Mouse (Mus musculus) limb, embryonic 13.5 days (tissue): ENCODE results near the gene St6galnac6. TPM values are rescaled to one million over a fixed set of nuclear protein-coding genes. Genes with fewer than 3 reads are reported as not detected.

Source experiments
- ATAC-seq: fragments of 200-750 bp; cut with Nextera tagmentation; 2 replicates; pipeline ENCODE4 v1.8.0; 2017; ENCODE audit warnings: low read depth, moderate number of reproducible peaks, moderate TSS enrichment; ENCODE audit not compliant: low FRiP score
- H3K27ac ChIP-seq: fragments of 300-500 bp; sonication (generic); 2 replicates; pipeline ENCODE4 v1.5.1; 2015; ENCODE audit warnings: inconsistent platforms, mild to moderate bottlenecking, moderate library complexity
- H3K27me3 ChIP-seq: fragments of 300-500 bp; sonication (generic); 2 replicates; pipeline ENCODE4 v1.6.1; 2015; ENCODE audit warnings: mild to moderate bottlenecking, inconsistent platforms
- H3K36me3 ChIP-seq: fragments of 300-500 bp; sonication (generic); 2 replicates; pipeline ENCODE4 v1.6.1; 2015; ENCODE audit warnings: inconsistent platforms, mild to moderate bottlenecking, moderate library complexity
- H3K4me1 ChIP-seq: fragments of 300-500 bp; sonication (generic); 2 replicates; pipeline ENCODE4 v1.6.1; 2015; ENCODE audit warnings: inconsistent platforms
- H3K4me2 ChIP-seq: fragments of 300-500 bp; sonication (generic); replicated peaks from 2 replicates; pipeline ENCODE4 v1.6.1; 2015; ENCODE audit warnings: inconsistent platforms, mild to moderate bottlenecking, moderate library complexity
- H3K4me3 ChIP-seq: fragments of 300-500 bp; sonication (generic); 2 replicates; pipeline ENCODE4 v1.5.1; 2015; ENCODE audit warnings: moderate library complexity, mild to moderate bottlenecking, inconsistent platforms
- H3K9ac ChIP-seq: fragments of 300-500 bp; sonication (generic); 2 replicates; pipeline ENCODE4 v1.6.1; 2015; ENCODE audit warnings: mild to moderate bottlenecking, inconsistent platforms
- H3K9me3 ChIP-seq: fragments of 300-500 bp; sonication (generic); 2 replicates; pipeline ENCODE4 v1.6.1; 2016; ENCODE audit warnings: inconsistent platforms
- WGBS: fragments of 180-500 bp; shearing (Covaris S2); methylation state at CpG from one replicate; pipeline ENCODE4 v1.1.7; 2015; 5-methylcytosine and 5-hydroxymethylcytosine counted together
- microRNA counts: library from miRNA; unstranded; fragments of <30 nt; microRNA quantifications from one replicate; lab custom pipeline; 2016
- microRNA-seq: library from miRNA; unstranded; fragments of <30 nt; microRNA quantifications from one replicate; pipeline ENCODE4, GENCODE M21; 2016
- polyA plus RNA-seq: library from polyadenylated mRNA; unstranded; fragments of >200 nt; fragmentation: Nextera tagmentation; extraction: Ambion mirVana; gene quantifications from 2 replicates; pipeline ENCODE4 v1.2.1, GENCODE M21; 2015

Gene St6galnac6
- polyA plus RNA-seq, 1 experiment from 2014 or later: 29.5 TPM

GRCm38 (mm10) chr2:32668176-32668575, 68.7 kb downstream of the St6galnac6 start:
- Histone ChIP-seq H3K27me3 (no peaks in the 10 kb centered on the region), H3K9ac (no peak overlapping the region), H3K4me1 (peaks cover 7% of the 10 kb centered on the region), H3K36me3 (peaks cover 3% of the 10 kb centered on the region; the same call in 1 of the 2 replicates), H3K4me2 (no peak overlapping the region), H3K4me3 (no peak overlapping the region), H3K9me3 (no peaks in the 10 kb centered on the region), H3K27ac (no peak overlapping the region)
- no peak for ATAC-seq
- 87% methylated on average over 7 of the region's 7 CpGs for WGBS

GRCm38 (mm10) chr2:32669876-32670275, 70.4 kb downstream of the St6galnac6 start:
- H3K4me2 ChIP-seq: no peak overlapping the region
- no peak for ATAC-seq
- H3K9ac ChIP-seq: no peak overlapping the region
- 43% methylated on average over 3 of the region's 3 CpGs for WGBS
- peaks cover 3% of the 10 kb centered on the region; the same call in 1 of the 2 replicates for H3K36me3 ChIP-seq
- H3K4me3 ChIP-seq: no peak overlapping the region
- H3K9me3 ChIP-seq: no peaks in the 10 kb centered on the region
- peaks cover 5% of the 10 kb centered on the region for H3K4me1 ChIP-seq
- no peak overlapping the region for H3K27ac ChIP-seq
- H3K27me3 ChIP-seq: no peaks in the 10 kb centered on the region

MicroRNAs encoded within 50 kb of the gene (microRNA counts, 519-probe panel; counts per million panel counts)
- microRNA mmu-miR-1954 (lab: Ali Mortazavi, UCI): not detected

Small RNA genes lying within 50 kb of the gene (microRNA-seq; reads per million reads assigned to microRNA genes)
- gene Mir1954: not detected

Other genes starting within 250 kb of the St6galnac6 start
- gene Ciz1, start 247.4 kb upstream of the St6galnac6 start, polyA plus RNA-seq: 49.8 and 54.9 TPM in 2 replicates
- gene Dnm1, start 246.4 kb upstream of the St6galnac6 start, polyA plus RNA-seq: 32.4 and 32.5 TPM in 2 replicates
- 45.8 and 48.7 TPM in 2 replicates for gene 1110008P14Rik, start 217.8 kb upstream of the St6galnac6 start, polyA plus RNA-seq
- 0.27 and 0.36 TPM in 2 replicates for gene Lcn2, start 211.5 kb upstream of the St6galnac6 start, polyA plus RNA-seq
- 29.8 and 30.1 TPM in 2 replicates for gene Ptges2, start 203.8 kb upstream of the St6galnac6 start, polyA plus RNA-seq
- gene Naif1, start 149.3 kb upstream of the St6galnac6 start, polyA plus RNA-seq: 5.7 and 5.9 TPM in 2 replicates
- 22.8 and 22.9 TPM in 2 replicates for gene Slc25a25, start 148.3 kb upstream of the St6galnac6 start, polyA plus RNA-seq
- gene Fam102a, start 64.4 kb upstream of the St6galnac6 start, polyA plus RNA-seq: 10.4 and 10.9 TPM in 2 replicates
- 111 and 118 TPM in 2 replicates for gene Dpm2, start 28.9 kb upstream of the St6galnac6 start, polyA plus RNA-seq
- gene Pip5kl1, start 24.9 kb upstream of the St6galnac6 start, polyA plus RNA-seq: 1.8 and 2.5 TPM in 2 replicates
- gene 9430097D07Rik, start 24.0 kb upstream of the St6galnac6 start, polyA plus RNA-seq: 0.19 and 0.23 TPM in 2 replicates
- 37.2 and 39.5 TPM in 2 replicates for gene St6galnac4, start 12.6 kb upstream of the St6galnac6 start, polyA plus RNA-seq
- gene Ak1, start 22.0 kb downstream of the St6galnac6 start, polyA plus RNA-seq: 42.0 and 49.8 TPM in 2 replicates
- gene Eng, start 46.9 kb downstream of the St6galnac6 start, polyA plus RNA-seq: 43.5 and 45.6 TPM in 2 replicates
- gene Fpgs, start 104.4 kb downstream of the St6galnac6 start, polyA plus RNA-seq: 34.3 and 35.4 TPM in 2 replicates
- 106 and 112 TPM in 2 replicates for gene Cdk9, start 113.4 kb downstream of the St6galnac6 start, polyA plus RNA-seq
- 21.2 and 22.9 TPM in 2 replicates for gene Sh2d3c, start 121.3 kb downstream of the St6galnac6 start, polyA plus RNA-seq
- gene 6330409D20Rik, start 141.3 kb downstream of the St6galnac6 start, polyA plus RNA-seq: 0.51 TPM in 1 of 2 replicates, not detected in the other
- gene Tor2a, start 157.5 kb downstream of the St6galnac6 start, polyA plus RNA-seq: 72.7 and 74.5 TPM in 2 replicates
- gene Ttc16, start 175.9 kb downstream of the St6galnac6 start, polyA plus RNA-seq: 0.37 and 0.61 TPM in 2 replicates
- 5.2 and 6.7 TPM in 2 replicates for gene Ptrh1, start 176.1 kb downstream of the St6galnac6 start, polyA plus RNA-seq
- 1.3 TPM in 2 replicates for gene Cfap157, start 184.7 kb downstream of the St6galnac6 start, polyA plus RNA-seq
- gene Stxbp1, start 247.5 kb downstream of the St6galnac6 start, polyA plus RNA-seq: 20.8 and 20.9 TPM in 2 replicates